Mouse (Mus musculus): Measurements from ENCODE around the gene Polg2. TPM values are rescaled to one million over a fixed set of nuclear protein-coding genes. Genes with fewer than 3 reads are reported as not detected.
"Not testable (repeated sequence)": the region's sequence is repeated elsewhere in the genome, so short reads cannot be mapped to it uniquely, and the experiment has no call there.

Polg2 gene
- polyA plus RNA-seq, 1 experiment from 2014 or later: 7.9 TPM

DNA sequence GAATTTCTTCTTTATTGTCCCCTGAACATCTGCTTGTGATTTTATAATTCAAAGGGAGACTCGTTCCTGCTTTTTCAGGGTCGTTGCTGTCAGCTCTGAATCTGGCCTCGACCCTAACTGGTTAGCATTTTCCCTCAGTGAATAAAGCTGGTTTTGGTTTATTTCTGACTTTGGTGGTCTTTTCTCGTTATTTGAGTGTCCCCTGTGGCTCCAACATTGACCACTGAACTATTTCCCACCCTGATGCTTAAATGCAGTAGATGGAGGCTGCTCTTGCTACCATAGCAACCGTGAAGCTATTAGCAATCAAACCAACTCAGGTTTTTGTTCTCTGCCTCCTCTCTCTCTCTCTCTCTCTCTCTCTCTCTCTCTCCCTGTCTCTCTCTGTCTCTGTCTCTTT, 51.4 kb downstream of the Polg2 start:
- Histone ChIP-seq H3K36me3 (replicated peaks; ENCODE audit: insufficient read depth, low read length) (no peaks in the 10 kb centered on the region), H3K4me1 (ENCODE audit: insufficient read depth) (peaks cover 12% of the 10 kb centered on the region), H3K9ac (replicated peaks) (no peak overlapping the region), H3K27ac (ENCODE audit: low read depth) (no peak overlapping the region), H3K27me3 (ENCODE audit: insufficient read depth, low read length) (no peaks in the 10 kb centered on the region), H3K9me3 (ENCODE audit: low read length) (no peaks in the 10 kb centered on the region), H3K4me3 (ENCODE audit: low read depth, low read length) (no peak overlapping the region), H3K4me2 (ENCODE audit: low read depth, low read length) (no peak overlapping the region)
- 76% methylated on average over 5 of the region's 5 CpGs for WGBS (ENCODE audit: insufficient replicate concordance)
- TF ChIP-seq EP300 (IDR thresholded peaks at IDR 0.05; ENCODE audit: low read depth) (no peak), CTCF (IDR thresholded peaks at IDR 0.05; ENCODE audit: low read depth) (no peak)
- DNase-seq (no peak), ATAC-seq (no peak)

DNA sequence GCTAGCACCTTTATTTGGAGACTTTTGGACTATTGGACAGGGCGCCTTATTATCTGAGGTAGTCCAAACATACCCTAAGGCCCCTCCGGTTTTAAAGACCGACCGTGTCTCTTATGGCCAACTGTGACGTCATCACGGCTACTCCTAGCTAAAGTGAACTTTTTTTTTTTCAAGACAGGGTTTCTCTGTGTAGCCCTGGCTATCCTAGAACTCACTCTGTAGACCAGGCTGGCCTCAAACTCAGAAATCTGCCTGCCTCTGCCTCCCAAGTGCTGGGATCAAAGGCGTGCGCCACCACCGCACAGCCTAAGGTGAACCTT, 54.5 kb downstream of the Polg2 start:
- not testable (repeated sequence) for H3K4me3 ChIP-seq (ENCODE audit: low read depth, low read length); H3K4me2 ChIP-seq (ENCODE audit: low read depth, low read length); H3K36me3 ChIP-seq (replicated peaks; ENCODE audit: insufficient read depth, low read length); H3K9me3 ChIP-seq (ENCODE audit: low read length); H3K9ac ChIP-seq (replicated peaks); H3K27me3 ChIP-seq (ENCODE audit: insufficient read depth, low read length); DNase-seq; ATAC-seq; H3K27ac ChIP-seq (ENCODE audit: low read depth)
- WGBS (ENCODE audit: insufficient replicate concordance): 85% methylated on average over 9 of the region's 9 CpGs
- peaks cover 13% of the 10 kb centered on the region for H3K4me1 ChIP-seq (ENCODE audit: insufficient read depth)

DNA sequence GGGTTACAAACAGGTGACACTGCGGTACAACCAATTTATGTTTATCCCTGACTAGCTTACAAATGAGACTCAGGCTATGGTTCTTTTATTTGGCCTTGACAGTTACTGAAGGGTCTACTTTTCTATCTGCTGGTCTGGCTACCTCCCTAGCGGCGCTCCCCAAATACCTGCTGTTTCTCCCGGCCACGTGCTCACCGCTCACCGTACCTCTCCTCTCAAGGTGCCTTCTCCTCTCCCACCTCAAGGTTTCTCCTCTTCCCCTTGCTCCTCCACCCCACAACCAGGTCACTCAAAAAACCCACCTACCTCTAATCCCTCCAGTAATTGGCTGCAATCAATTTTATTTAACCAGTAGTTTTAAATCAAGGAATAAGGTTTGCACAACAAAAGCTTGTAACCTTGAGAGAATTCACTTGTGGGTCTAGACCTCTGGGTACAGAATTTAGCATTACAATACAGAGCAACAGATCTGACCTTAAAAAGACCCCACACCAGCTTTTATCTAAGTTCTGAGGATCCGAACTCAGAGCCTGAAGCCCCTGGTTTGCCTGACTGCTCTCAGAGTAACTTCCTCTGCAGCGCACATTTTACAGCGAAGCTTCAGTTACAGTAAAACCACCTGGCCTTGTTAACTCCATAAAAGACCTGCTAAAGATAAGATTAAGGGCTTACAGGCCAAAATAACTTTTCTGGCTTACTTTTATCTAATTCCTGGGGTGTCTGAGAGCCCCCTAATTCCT, 55.0 kb downstream of the Polg2 start:
- whole genome bisulfite sequencing (ENCODE audit: insufficient replicate concordance): 82% methylated on average over 10 of the region's 10 CpGs
- TF ChIP-seq EP300 (IDR thresholded peaks at IDR 0.05; ENCODE audit: low read depth) (no peak), CTCF (IDR thresholded peaks at IDR 0.05; ENCODE audit: low read depth) (no peak)
- H3K27ac ChIP-seq (ENCODE audit: low read depth): no peak overlapping the region
- no peak overlapping the region for H3K4me3 ChIP-seq (ENCODE audit: low read depth, low read length)
- H3K36me3 ChIP-seq (replicated peaks; ENCODE audit: insufficient read depth, low read length): no peaks in the 10 kb centered on the region
- no peak overlapping the region for H3K9ac ChIP-seq (replicated peaks)
- no peak for DNase-seq
- ATAC-seq: no peak
- no peak overlapping the region for H3K4me2 ChIP-seq (ENCODE audit: low read depth, low read length)
- H3K27me3 ChIP-seq (ENCODE audit: insufficient read depth, low read length): no peaks in the 10 kb centered on the region
- no peaks in the 10 kb centered on the region for H3K9me3 ChIP-seq (ENCODE audit: low read length)
- peaks cover 13% of the 10 kb centered on the region for H3K4me1 ChIP-seq (ENCODE audit: insufficient read depth)

DNA sequence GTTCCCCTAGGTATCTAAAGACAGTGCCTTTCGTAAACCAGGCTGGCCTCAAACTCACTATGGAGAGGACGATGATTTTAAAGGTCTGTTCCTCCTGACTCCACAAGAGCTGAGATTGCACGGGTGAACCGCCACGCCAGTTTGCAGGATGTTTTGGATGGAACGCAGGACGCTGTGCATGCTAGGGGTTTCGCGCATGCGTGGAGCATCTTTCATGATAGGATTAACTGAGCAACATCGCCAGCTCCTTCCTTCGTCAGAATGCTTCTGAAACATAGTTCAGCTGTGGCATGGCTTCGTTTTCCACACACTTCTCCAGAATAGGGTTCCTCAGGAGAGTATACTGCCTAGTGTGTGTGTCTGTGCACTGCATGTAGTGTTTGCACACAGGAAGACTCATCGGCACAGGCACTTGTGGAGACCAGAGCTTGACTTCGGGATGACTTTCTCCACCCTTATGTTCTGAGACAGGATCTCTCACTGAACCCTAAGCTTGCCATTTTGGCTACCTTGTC, 55.7 kb downstream of the Polg2 start:
- no peak for DNase-seq
- Histone ChIP-seq H3K9ac (replicated peaks) (no peak overlapping the region), H3K4me2 (ENCODE audit: low read depth, low read length) (no peak overlapping the region), H3K27ac (ENCODE audit: low read depth) (no peak overlapping the region), H3K4me1 (ENCODE audit: insufficient read depth) (peaks cover 11% of the 10 kb centered on the region), H3K27me3 (ENCODE audit: insufficient read depth, low read length) (no peaks in the 10 kb centered on the region), H3K9me3 (ENCODE audit: low read length) (no peaks in the 10 kb centered on the region), H3K36me3 (replicated peaks; ENCODE audit: insufficient read depth, low read length) (no peaks in the 10 kb centered on the region), H3K4me3 (ENCODE audit: low read depth, low read length) (no peak overlapping the region)
- no peak for ATAC-seq
- WGBS (ENCODE audit: insufficient replicate concordance): 81% methylated on average over 15 of the region's 15 CpGs
- TF ChIP-seq CTCF (IDR thresholded peaks at IDR 0.05; ENCODE audit: low read depth) (no peak), EP300 (IDR thresholded peaks at IDR 0.05; ENCODE audit: low read depth) (no peak)

DNA sequence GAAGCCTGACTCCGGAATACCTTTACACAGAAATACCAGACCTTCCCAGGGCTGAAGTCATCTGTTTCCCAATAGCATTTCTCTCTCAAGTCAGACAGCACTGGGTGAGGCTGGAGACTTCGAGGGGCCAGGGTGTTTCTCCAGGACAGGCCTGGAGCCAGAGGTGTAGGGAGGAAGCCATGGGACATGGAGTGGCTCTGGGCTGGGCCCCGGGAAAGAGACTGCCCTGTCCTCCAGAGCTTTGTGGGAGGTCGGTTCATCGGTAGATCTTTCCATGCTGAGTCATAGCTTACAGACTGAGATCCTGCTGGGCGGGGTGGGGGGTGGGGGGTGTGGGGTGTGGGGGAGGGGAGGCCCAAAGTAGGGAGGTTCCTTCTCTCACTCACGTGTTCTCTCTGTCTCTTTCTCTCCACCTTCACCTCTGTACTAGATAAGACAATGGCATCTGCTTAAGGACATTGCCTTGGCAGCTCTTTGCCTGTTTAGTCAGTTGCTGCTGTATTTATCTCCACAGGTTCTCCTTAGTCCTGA, 56.4 kb downstream of the Polg2 start:
- no peak overlapping the region for H3K4me2 ChIP-seq (ENCODE audit: low read depth, low read length)
- H3K9ac ChIP-seq (replicated peaks): no peak overlapping the region
- no peak for TF ChIP-seq EP300 (IDR thresholded peaks at IDR 0.05; ENCODE audit: low read depth)
- no peak for TF ChIP-seq CTCF (IDR thresholded peaks at IDR 0.05; ENCODE audit: low read depth)
- ATAC-seq (peak; percentile 55), DNase-seq (no peak)
- no peaks in the 10 kb centered on the region for H3K27me3 ChIP-seq (ENCODE audit: insufficient read depth, low read length)
- no peak overlapping the region for H3K27ac ChIP-seq (ENCODE audit: low read depth)
- H3K36me3 ChIP-seq (replicated peaks; ENCODE audit: insufficient read depth, low read length): no peaks in the 10 kb centered on the region
- 21% methylated on average over 7 of the region's 7 CpGs for WGBS (ENCODE audit: insufficient replicate concordance)
- peaks cover 5% of the 10 kb centered on the region for H3K4me1 ChIP-seq (ENCODE audit: insufficient read depth)
- H3K9me3 ChIP-seq (ENCODE audit: low read length): no peaks in the 10 kb centered on the region
- H3K4me3 ChIP-seq (ENCODE audit: low read depth, low read length): no peak overlapping the region

DNA sequence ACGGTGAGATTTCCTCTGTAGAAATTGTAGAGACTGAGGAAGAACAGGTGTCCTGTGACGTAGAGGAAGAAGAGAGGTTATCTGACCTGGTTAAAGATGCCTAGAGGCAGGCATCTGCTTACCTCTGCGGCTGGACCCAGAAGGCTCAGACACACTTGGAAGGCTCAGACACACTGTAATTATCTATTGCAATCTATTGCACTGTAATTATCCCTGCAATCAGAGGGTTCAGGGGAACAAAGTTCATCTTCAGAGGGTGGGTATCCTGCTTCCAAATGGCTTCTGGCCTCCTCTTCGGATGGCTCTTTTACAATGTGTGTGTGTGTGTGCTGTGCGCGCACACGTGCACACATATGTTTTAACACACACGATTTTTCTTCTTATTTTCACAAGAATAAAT, 59.0 kb downstream of the Polg2 start:
- WGBS (ENCODE audit: insufficient replicate concordance): 79% methylated on average over 8 of the region's 8 CpGs
- ATAC-seq: no peak
- no peaks in the 10 kb centered on the region for H3K36me3 ChIP-seq (replicated peaks; ENCODE audit: insufficient read depth, low read length)

More for the DNA sequence above, 59.0 kb downstream of the Polg2 start:
- Histone ChIP-seq H3K9me3 (ENCODE audit: low read length) (no peaks in the 10 kb centered on the region), H3K4me2 (ENCODE audit: low read depth, low read length) (no peak overlapping the region), H3K27me3 (ENCODE audit: insufficient read depth, low read length) (no peaks in the 10 kb centered on the region), H3K27ac (ENCODE audit: low read depth) (no peak overlapping the region), H3K4me1 (ENCODE audit: insufficient read depth) (peaks cover 14% of the 10 kb centered on the region), H3K4me3 (ENCODE audit: low read depth, low read length) (no peak overlapping the region), H3K9ac (replicated peaks) (no peak overlapping the region)
- no peak for DNase-seq
- TF ChIP-seq CTCF (IDR thresholded peaks at IDR 0.05; ENCODE audit: low read depth): no peak
- no peak for TF ChIP-seq EP300 (IDR thresholded peaks at IDR 0.05; ENCODE audit: low read depth)

Small RNA genes lying within 50 kb of the gene (microRNA-seq; reads per million reads assigned to microRNA genes)
- gene Gm25994: not detected
- 17.0 reads per million, percentile 26 among the genes with 10 or more reads in this experiment for gene Mir3064

Other genes with a start within 250 kb of the Polg2 start
- 9.9 and 11.3 TPM in 2 replicates for gene Tex2, start 166.1 kb downstream of the Polg2 start, polyA plus RNA-seq (2015; fragmentation: Nextera tagmentation; extraction: Ambion mirVana)
- gene Pecam1, start 28.9 kb downstream of the Polg2 start, polyA plus RNA-seq (2015; fragmentation: Nextera tagmentation; extraction: Ambion mirVana): 9.2 TPM in 2 replicates
- gene Milr1, start 28.3 kb downstream of the Polg2 start, polyA plus RNA-seq (2015; fragmentation: Nextera tagmentation; extraction: Ambion mirVana): 4.1 and 5.1 TPM in 2 replicates
- gene Ddx5, start 9.6 kb upstream of the Polg2 start, polyA plus RNA-seq (2015; fragmentation: Nextera tagmentation; extraction: Ambion mirVana): 114 and 115 TPM in 2 replicates
- 4.6 and 5.1 TPM in 2 replicates for gene Cep95, start 9.7 kb upstream of the Polg2 start, polyA plus RNA-seq (2015; fragmentation: Nextera tagmentation; extraction: Ambion mirVana)
- gene Smurf2, start 141.2 kb upstream of the Polg2 start, polyA plus RNA-seq (2015; fragmentation: Nextera tagmentation; extraction: Ambion mirVana): 4.5 and 4.8 TPM in 2 replicates
- gene Kpna2, start 220.0 kb upstream of the Polg2 start, polyA plus RNA-seq (2015; fragmentation: Nextera tagmentation; extraction: Ambion mirVana): 115 and 128 TPM in 2 replicates
- gene 1810010H24Rik, start 246.1 kb upstream of the Polg2 start, polyA plus RNA-seq (2015; fragmentation: Nextera tagmentation; extraction: Ambion mirVana): 7.3 and 10.3 TPM in 2 replicates

Measured in liver, postnatal 0 days (tissue).